Mouse (Mus musculus): ENCODE measurements around the gene Gm17606. TPM values are rescaled to one million over a fixed set of nuclear protein-coding genes. Genes with fewer than 3 reads are reported as not detected.

The Gm17606 gene
- polyA plus RNA-seq, 1 experiment = not detected

- Histone ChIP-seq H3K36me3 (ENCODE audit: control insufficient read depth, insufficient read depth) (peaks cover 51% of the 10 kb centered on the region), H3K79me2 (ENCODE audit: control insufficient read depth, insufficient read depth) (peaks cover 12% of the 10 kb centered on the region), H3K27me3 (ENCODE audit: control insufficient read depth, insufficient read depth, insufficient read length) (no peaks in the 10 kb centered on the region), H3K4me3 (no peak overlapping the region), H3K4me2 (ENCODE audit: low read depth) (no peak overlapping the region), H3ac (ENCODE audit: control insufficient read depth, insufficient read length) (no peak overlapping the region)
- TF ChIP-seq E2F4 (IDR thresholded peaks at IDR 0.05; ENCODE audit: insufficient read depth) = no peak
- TF ChIP-seq MAX (IDR thresholded peaks at IDR 0.05; ENCODE audit: low read depth) = no peak
- TF ChIP-seq TCF3 (IDR thresholded peaks at IDR 0.05; ENCODE audit: insufficient read length, low read depth) = no peak
- TF ChIP-seq MYOD1 (IDR thresholded peaks at IDR 0.05; ENCODE audit: control insufficient read depth in 1 of 3, insufficient read length in 2 of 3, low read depth in 2 of 3) = no peak
- TF ChIP-seq POLR2AphosphoS2 (IDR thresholded peaks at IDR 0.05; ENCODE audit: insufficient read length, low read depth) = no peak
- no peak for TF ChIP-seq REST (IDR thresholded peaks at IDR 0.05; ENCODE audit: insufficient read depth, insufficient read length)
- TF ChIP-seq SRF (IDR thresholded peaks at IDR 0.05; ENCODE audit: control insufficient read depth, insufficient read length, low read depth) = no peak
- TF ChIP-seq CEBPB (IDR thresholded peaks at IDR 0.05; ENCODE audit: insufficient read depth, poor library complexity, severe bottlenecking) = no peak
- TF ChIP-seq POLR2A (IDR thresholded peaks at IDR 0.05; ENCODE audit: insufficient read length, low read depth) = no peak
Observed at GRCm38 (mm10) chr14:54646898-54647636, 6.3 kb downstream of the Gm17606 start.

GRCm38 (mm10) chr14:54647900-54648299 is 7.1 kb downstream of the Gm17606 start:
- no peak overlapping the region for H3K4me2 ChIP-seq (ENCODE audit: low read depth)
- peaks cover 21% of the 10 kb centered on the region for H3K79me2 ChIP-seq (ENCODE audit: control insufficient read depth, insufficient read depth)
- peaks cover 48% of the 10 kb centered on the region for H3K36me3 ChIP-seq (ENCODE audit: control insufficient read depth, insufficient read depth)
- TF ChIP-seq MAX (IDR thresholded peaks at IDR 0.05; ENCODE audit: low read depth) = no peak
- TF ChIP-seq TCF12 (IDR thresholded peaks at IDR 0.05; ENCODE audit: insufficient read depth, poor library complexity, severe bottlenecking) = no peak
- no peak overlapping the region for H3K4me3 ChIP-seq
- no peak overlapping the region for H3ac ChIP-seq (ENCODE audit: control insufficient read depth, insufficient read length)
- H3K27me3 ChIP-seq (ENCODE audit: control insufficient read depth, insufficient read depth, insufficient read length) = no peaks in the 10 kb centered on the region

GRCm38 (mm10) chr14:54650621-54651454 is 10.1 kb downstream of the Gm17606 start:
- H3ac ChIP-seq (ENCODE audit: control insufficient read depth, insufficient read length) = no peak overlapping the region
- H3K79me2 ChIP-seq (ENCODE audit: control insufficient read depth, insufficient read depth) = peaks cover 26% of the 10 kb centered on the region
- no peaks in the 10 kb centered on the region for H3K27me3 ChIP-seq (ENCODE audit: control insufficient read depth, insufficient read depth, insufficient read length)
- TF ChIP-seq TCF3 (IDR thresholded peaks at IDR 0.05; ENCODE audit: insufficient read length, low read depth) (no peak), MAX (IDR thresholded peaks at IDR 0.05; ENCODE audit: low read depth) (no peak)
- peaks cover 29% of the 10 kb centered on the region for H3K36me3 ChIP-seq (ENCODE audit: control insufficient read depth, insufficient read depth)
- H3K4me3 ChIP-seq = no peak overlapping the region
- peak overlapping the region; percentile 21 for H3K4me2 ChIP-seq (ENCODE audit: low read depth)

GRCm38 (mm10) chr14:54651556-54651955 is 10.8 kb downstream of the Gm17606 start:
- Histone ChIP-seq H3K4me2 (ENCODE audit: low read depth) (peak overlapping the region; percentile 90), H3ac (ENCODE audit: control insufficient read depth, insufficient read length) (no peak overlapping the region), H3K36me3 (ENCODE audit: control insufficient read depth, insufficient read depth) (peaks cover 27% of the 10 kb centered on the region), H3K4me3 (no peak overlapping the region), H3K27me3 (ENCODE audit: control insufficient read depth, insufficient read depth, insufficient read length) (no peaks in the 10 kb centered on the region), H3K79me2 (ENCODE audit: control insufficient read depth, insufficient read depth) (peaks cover 26% of the 10 kb centered on the region)
- no peak for TF ChIP-seq TCF3 (IDR thresholded peaks at IDR 0.05; ENCODE audit: insufficient read length, low read depth)
- TF ChIP-seq USF1 (IDR thresholded peaks at IDR 0.05; ENCODE audit: low read depth) = no peak
- TF ChIP-seq TCF12 (IDR thresholded peaks at IDR 0.05; ENCODE audit: insufficient read depth, poor library complexity, severe bottlenecking) = no peak
- TF ChIP-seq SRF (IDR thresholded peaks at IDR 0.05; ENCODE audit: control insufficient read depth, insufficient read length, low read depth) = no peak
- no peak for TF ChIP-seq MAX (IDR thresholded peaks at IDR 0.05; ENCODE audit: low read depth)
- no peak for TF ChIP-seq MYOG (IDR thresholded peaks at IDR 0.05; ENCODE audit: control insufficient read depth in 1 of 3, insufficient read depth in 1 of 3, insufficient read length in 2 of 3, low read depth in 2 of 3)
- TF ChIP-seq CEBPB (IDR thresholded peaks at IDR 0.05; ENCODE audit: insufficient read depth, poor library complexity, severe bottlenecking) = no peak
- no peak for TF ChIP-seq POLR2A (IDR thresholded peaks at IDR 0.05; ENCODE audit: insufficient read length, low read depth)
- no peak for TF ChIP-seq POLR2AphosphoS2 (IDR thresholded peaks at IDR 0.05; ENCODE audit: insufficient read length, low read depth)
- no peak for TF ChIP-seq REST (IDR thresholded peaks at IDR 0.05; ENCODE audit: insufficient read depth, insufficient read length)
- no peak for TF ChIP-seq E2F4 (IDR thresholded peaks at IDR 0.05; ENCODE audit: insufficient read depth)
- TF ChIP-seq MYOD1 (IDR thresholded peaks at IDR 0.05; ENCODE audit: control insufficient read depth in 1 of 3, insufficient read length in 2 of 3, low read depth in 2 of 3) = no peak

- peak overlapping the region; percentile 33 for H3ac ChIP-seq (ENCODE audit: control insufficient read depth, insufficient read length)
- H3K27me3 ChIP-seq (ENCODE audit: control insufficient read depth, insufficient read depth, insufficient read length) = no peaks in the 10 kb centered on the region
- TF ChIP-seq MYOG (IDR thresholded peaks at IDR 0.05; ENCODE audit: control insufficient read depth in 1 of 3, insufficient read depth in 1 of 3, insufficient read length in 2 of 3, low read depth in 2 of 3) (no peak), SRF (IDR thresholded peaks at IDR 0.05; ENCODE audit: control insufficient read depth, insufficient read length, low read depth) (no peak), POLR2A (IDR thresholded peaks at IDR 0.05; ENCODE audit: insufficient read length, low read depth) (no peak), MAX (IDR thresholded peaks at IDR 0.05; ENCODE audit: low read depth) (no peak), TCF12 (IDR thresholded peaks at IDR 0.05; ENCODE audit: insufficient read depth, poor library complexity, severe bottlenecking) (no peak), REST (IDR thresholded peaks at IDR 0.05; ENCODE audit: insufficient read depth, insufficient read length) (no peak), MYOD1 (IDR thresholded peaks at IDR 0.05; ENCODE audit: control insufficient read depth in 1 of 3, insufficient read length in 2 of 3, low read depth in 2 of 3) (no peak), USF1 (IDR thresholded peaks at IDR 0.05; ENCODE audit: low read depth) (no peak), TCF3 (IDR thresholded peaks at IDR 0.05; ENCODE audit: insufficient read length, low read depth) (no peak)
- H3K79me2 ChIP-seq (ENCODE audit: control insufficient read depth, insufficient read depth) = peaks cover 28% of the 10 kb centered on the region
- H3K4me3 ChIP-seq = peak overlapping the region; percentile 57
- H3K36me3 ChIP-seq (ENCODE audit: control insufficient read depth, insufficient read depth) = peaks cover 19% of the 10 kb centered on the region
- peak overlapping the region; percentile 90 for H3K4me2 ChIP-seq (ENCODE audit: low read depth)
Observed at GRCm38 (mm10) chr14:54652787-54653186, 12.0 kb downstream of the Gm17606 start.
